7 mouse cellular contexts compared by ENCODE assay signal in genomic region chr2:166108326-166108725, GRCm38 (mm10). TPM values are rescaled to one million over a fixed set of nuclear protein-coding genes. Genes with fewer than 3 reads are reported as not detected.
DNase-seq lines count a peak whose midpoint lies in the region; ATAC-seq lines count a peak whose summit lies in the region.

No protein-coding gene starts in this region.

- 16% methylated on average over 4 of the region's 4 CpGs for WGBS in forebrain, embryonic 13.5 days

- no peak overlapping the region for H3K4me3 ChIP-seq in forebrain, embryonic 13.5 days

- H3K9me3 ChIP-seq in forebrain, embryonic 13.5 days (replicated peaks), result no peaks in the 10 kb centered on the region

- H3K36me3 ChIP-seq in forebrain, embryonic 13.5 days (ENCODE audit: poor library complexity, severe bottlenecking), result no peaks in the 10 kb centered on the region

- H3K27ac ChIP-seq in forebrain, embryonic 13.5 days, result no peak overlapping the region

- DNase-seq in NIH3T3 (ENCODE audit: low read depth), result peak; percentile 90
- DNase-seq in brain, adult 2 months (ENCODE audit: low read depth, low spot score), result peak; percentile 91
- peak; percentile 94 for DNase-seq in heart, postnatal 4 days
- peak; percentile 76 to 84 for DNase-seq in layer of hippocampus, postnatal 36 days
- peak; percentile 25 to 63 for DNase-seq in spleen, postnatal 14 days (ENCODE audit: low spot score in 2 of 2)

- peak; percentile 57; the same call in 1 of the 2 replicates for ATAC-seq in forebrain, embryonic 13.5 days
- peak; percentile 80 for ATAC-seq in megakaryocyte progenitor cell, adult 5-6 weeks (replicated peaks; ENCODE audit: poor library complexity)

- no peaks in the 10 kb centered on the region for H3K27me3 ChIP-seq in forebrain, embryonic 13.5 days

- H3K4me1 ChIP-seq in forebrain, embryonic 13.5 days, result peaks cover 21% of the 10 kb centered on the region

- no peak overlapping the region for H3K4me2 ChIP-seq in forebrain, embryonic 13.5 days

- H3K9ac ChIP-seq in forebrain, embryonic 13.5 days, result no peak overlapping the region

RNA-seq across cellular contexts. Expression of gene Sulf2, which starts 47.1 kb away (rescaled TPM):
- 25.3 and 28.9 TPM in 2 replicates for polyA plus RNA-seq in forebrain, embryonic 13.5 days (2015; fragmentation: Nextera tagmentation; extraction: Ambion mirVana)
- total RNA-seq in heart, postnatal 4 days (2021), result 100 to 1,000 TPM; 124 to 129 TPM
- 100 to 1,000 TPM; 110 to 111 TPM for total RNA-seq in layer of hippocampus, postnatal 36 days (2021)
- 1.3 and 3.5 TPM in 2 replicates for total RNA-seq in megakaryocyte progenitor cell, adult 5-6 weeks (2015)
- total RNA-seq in megakaryocyte progenitor cell, adult 5-6 weeks (2017), result 0.88 and 1.5 TPM in 2 replicates

Comparison
In these comparisons a context has a peak if more than half of its experiments do, and no peak if none do; other contexts are left out.
1. DNase-seq: peak in every context shown above with its lines; median percentile 94 in heart, postnatal 4 days; 91 in brain, adult 2 months; 90 in NIH3T3; 80 in layer of hippocampus, postnatal 36 days; 44 in spleen, postnatal 14 days.
2. RNA of gene Sulf2, which starts 47.1 kb away (total RNA-seq): 124 to 129 TPM in heart, postnatal 4 days and 110 to 111 TPM in layer of hippocampus, postnatal 36 days; 0.88 to 3.5 TPM in megakaryocyte progenitor cell, adult 5-6 weeks; every median in the first group is over 10 times any median in the second.